Mouse (Mus musculus): ENCODE data around the gene Arhgef28. TPM values are rescaled to one million over a fixed set of nuclear protein-coding genes. Genes with fewer than 3 reads are reported as not detected.
A peak's percentile ranks its signal among the peaks of the same experiment; 100 is the strongest.
"Not testable (repeated sequence)": the region's sequence is repeated elsewhere in the genome, so short reads cannot be mapped to it uniquely, and the experiment has no call there.

Gene Arhgef28
- polyA plus RNA-seq, 1 experiment: 0.42 TPM

GRCm38 (mm10) chr13:98069646-98070045 lies 136.6 kb downstream of the Arhgef28 start:
- H3K27me3 ChIP-seq (ENCODE audit: control insufficient read depth, insufficient read depth, low read length): no peaks in the 10 kb centered on the region
- no peaks in the 10 kb centered on the region for H3K4me1 ChIP-seq (ENCODE audit: control insufficient read depth, insufficient read depth, insufficient read length)
- H3K27ac ChIP-seq (ENCODE audit: insufficient read depth, low read length): no peak overlapping the region
- H3K4me3 ChIP-seq (ENCODE audit: extremely low read depth, insufficient read depth, insufficient read length): no peak overlapping the region
- no peaks in the 10 kb centered on the region for H3K36me3 ChIP-seq (ENCODE audit: control insufficient read depth, insufficient read depth, low read length)
- DNase-seq (ENCODE audit: low read depth in 1 of 2, low spot score in 2 of 2): no peak
- TF ChIP-seq CTCF (IDR thresholded peaks at IDR 0.05; ENCODE audit: extremely low read depth, insufficient read depth, insufficient read length, insufficient replicate concordance): no peak
- no peak for TF ChIP-seq POLR2A (IDR thresholded peaks at IDR 0.05; ENCODE audit: low read depth, low read length)
- 92% methylated on average over 6 of the region's 6 CpGs for WGBS

GRCm38 (mm10) chr13:98062843-98063242 lies 143.4 kb downstream of the Arhgef28 start:
- Histone ChIP-seq H3K27me3 (ENCODE audit: control insufficient read depth, insufficient read depth, low read length) (no peaks in the 10 kb centered on the region), H3K4me1 (ENCODE audit: control insufficient read depth, insufficient read depth, insufficient read length) (no peaks in the 10 kb centered on the region; the same call in 1 of the 2 replicates), H3K27ac (ENCODE audit: insufficient read depth, low read length) (no peak overlapping the region), H3K36me3 (ENCODE audit: control insufficient read depth, insufficient read depth, low read length) (no peaks in the 10 kb centered on the region), H3K4me3 (ENCODE audit: extremely low read depth, insufficient read depth, insufficient read length) (no peak overlapping the region)
- 3% methylated on average over 4 of the region's 4 CpGs for WGBS
- DNase-seq (ENCODE audit: low read depth in 1 of 2, low spot score in 2 of 2): no peak
- TF ChIP-seq POLR2A (IDR thresholded peaks at IDR 0.05; ENCODE audit: low read depth, low read length): no peak
- no peak for TF ChIP-seq CTCF (IDR thresholded peaks at IDR 0.05; ENCODE audit: extremely low read depth, insufficient read depth, insufficient read length, insufficient replicate concordance)

- H3K27ac ChIP-seq (ENCODE audit: insufficient read depth, low read length); H3K4me1 ChIP-seq (ENCODE audit: control insufficient read depth, insufficient read depth, insufficient read length); H3K36me3 ChIP-seq (ENCODE audit: control insufficient read depth, insufficient read depth, low read length); H3K27me3 ChIP-seq (ENCODE audit: control insufficient read depth, insufficient read depth, low read length); DNase-seq (ENCODE audit: low read depth in 1 of 2, low spot score in 2 of 2); H3K4me3 ChIP-seq (ENCODE audit: extremely low read depth, insufficient read depth, insufficient read length): not testable (repeated sequence)
- WGBS: 93% methylated on average over 1 of the region's 1 CpGs
Observed at GRCm38 (mm10) chr13:98060121-98060520, 146.1 kb downstream of the Arhgef28 start.

- Histone ChIP-seq H3K4me3 (ENCODE audit: extremely low read depth, insufficient read depth, insufficient read length) (no peak overlapping the region), H3K4me1 (ENCODE audit: control insufficient read depth, insufficient read depth, insufficient read length) (no peaks in the 10 kb centered on the region), H3K27me3 (ENCODE audit: control insufficient read depth, insufficient read depth, low read length) (no peaks in the 10 kb centered on the region), H3K36me3 (ENCODE audit: control insufficient read depth, insufficient read depth, low read length) (no peaks in the 10 kb centered on the region), H3K27ac (ENCODE audit: insufficient read depth, low read length) (no peak overlapping the region)
- no peak for TF ChIP-seq POLR2A (IDR thresholded peaks at IDR 0.05; ENCODE audit: low read depth, low read length)
- no peak for TF ChIP-seq CTCF (IDR thresholded peaks at IDR 0.05; ENCODE audit: extremely low read depth, insufficient read depth, insufficient read length, insufficient replicate concordance)
- no peak for DNase-seq (ENCODE audit: low read depth in 1 of 2, low spot score in 2 of 2)
- 88% methylated on average over 8 of the region's 8 CpGs for WGBS
Observed at GRCm38 (mm10) chr13:98055194-98055593, 151.0 kb downstream of the Arhgef28 start.

GRCm38 (mm10) chr13:98040628-98041150 lies 165.6 kb downstream of the Arhgef28 start:
- Histone ChIP-seq H3K27ac (ENCODE audit: insufficient read depth, low read length) (no peak overlapping the region), H3K4me3 (ENCODE audit: extremely low read depth, insufficient read depth, insufficient read length) (no peak overlapping the region), H3K36me3 (ENCODE audit: control insufficient read depth, insufficient read depth, low read length) (no peaks in the 10 kb centered on the region), H3K4me1 (ENCODE audit: control insufficient read depth, insufficient read depth, insufficient read length) (no peaks in the 10 kb centered on the region), H3K27me3 (ENCODE audit: control insufficient read depth, insufficient read depth, low read length) (no peaks in the 10 kb centered on the region)
- TF ChIP-seq CTCF (IDR thresholded peaks at IDR 0.05; ENCODE audit: extremely low read depth, insufficient read depth, insufficient read length, insufficient replicate concordance) (peak; percentile 32; the same call in 1 of the 2 replicates), POLR2A (IDR thresholded peaks at IDR 0.05; ENCODE audit: low read depth, low read length) (no peak)
- peak; percentile 12 to 18 for DNase-seq (ENCODE audit: low read depth in 1 of 2, low spot score in 2 of 2)
- 65% methylated on average over 3 of the region's 3 CpGs for WGBS

GRCm38 (mm10) chr13:98038731-98039130 lies 167.5 kb downstream of the Arhgef28 start:
- TF ChIP-seq POLR2A (IDR thresholded peaks at IDR 0.05; ENCODE audit: low read depth, low read length) (no peak), CTCF (IDR thresholded peaks at IDR 0.05; ENCODE audit: extremely low read depth, insufficient read depth, insufficient read length, insufficient replicate concordance) (no peak)
- WGBS: 84% methylated on average over 3 of the region's 3 CpGs

GRCm38 (mm10) chr13:98037693-98038092 lies 168.5 kb downstream of the Arhgef28 start:
- no peak for TF ChIP-seq POLR2A (IDR thresholded peaks at IDR 0.05; ENCODE audit: low read depth, low read length)
- no peak for TF ChIP-seq CTCF (IDR thresholded peaks at IDR 0.05; ENCODE audit: extremely low read depth, insufficient read depth, insufficient read length, insufficient replicate concordance)
- H3K27ac ChIP-seq (ENCODE audit: insufficient read depth, low read length): no peak overlapping the region
- no peaks in the 10 kb centered on the region for H3K27me3 ChIP-seq (ENCODE audit: control insufficient read depth, insufficient read depth, low read length)
- no peak overlapping the region for H3K4me3 ChIP-seq (ENCODE audit: extremely low read depth, insufficient read depth, insufficient read length)
- H3K4me1 ChIP-seq (ENCODE audit: control insufficient read depth, insufficient read depth, insufficient read length): no peaks in the 10 kb centered on the region
- no peaks in the 10 kb centered on the region for H3K36me3 ChIP-seq (ENCODE audit: control insufficient read depth, insufficient read depth, low read length)
- DNase-seq (ENCODE audit: low read depth in 1 of 2, low spot score in 2 of 2): no peak

More at GRCm38 (mm10) chr13:98038731-98039130, 167.5 kb downstream of the Arhgef28 start:
- Histone ChIP-seq H3K27ac (ENCODE audit: insufficient read depth, low read length) (no peak overlapping the region), H3K4me3 (ENCODE audit: extremely low read depth, insufficient read depth, insufficient read length) (no peak overlapping the region), H3K4me1 (ENCODE audit: control insufficient read depth, insufficient read depth, insufficient read length) (no peaks in the 10 kb centered on the region), H3K36me3 (ENCODE audit: control insufficient read depth, insufficient read depth, low read length) (no peaks in the 10 kb centered on the region), H3K27me3 (ENCODE audit: control insufficient read depth, insufficient read depth, low read length) (no peaks in the 10 kb centered on the region)
- no peak for DNase-seq (ENCODE audit: low read depth in 1 of 2, low spot score in 2 of 2)
